In genomic region chr1:24303077-24303476, GRCm38 (mm10) we compare ENCODE assay signal across 14 mouse cellular contexts.
DNase-seq lines count a peak whose midpoint lies in the region; ATAC-seq and TF ChIP-seq lines count a peak whose summit lies in the region.
"Had no signal": no experiment of that assay in that cellular context is flagged by ENCODE, and none has a peak within 500 bp of the region (broad histone marks: within the 10 kb centered on the region; RNA-seq: fewer than 3 reads in every experiment).

No protein-coding gene starts in this region.

- DNase-seq in forebrain, embryonic 14.5 days (ENCODE audit: low spot score), result no peak
- no peak for DNase-seq in forebrain, embryonic 10.5 days (ENCODE audit: extremely low spot score, low spot score)
- no peak for DNase-seq in limb, embryonic 10.5 days (ENCODE audit: low spot score)
- DNase-seq in hindbrain, postnatal 0 days (ENCODE audit: low spot score), result no peak
- DNase-seq in right cerebral cortex, adult 2 months (ENCODE audit: low spot score in 2 of 2), result no peak
- DNase-seq: adrenal gland, adult 8-10 months had no signal

- no peaks in the 10 kb centered on the region for H3K9me3 ChIP-seq in forebrain, embryonic 14.5 days (replicated peaks; ENCODE audit: control insufficient read depth, low read length)
- H3K9me3 ChIP-seq in forebrain, embryonic 10.5 days, result no peaks in the 10 kb centered on the region
- H3K9me3 ChIP-seq in limb, embryonic 12.5 days, result no peaks in the 10 kb centered on the region
- H3K9me3 ChIP-seq in limb, embryonic 10.5 days (replicated peaks), result no peaks in the 10 kb centered on the region
- no peaks in the 10 kb centered on the region for H3K9me3 ChIP-seq in forebrain, embryonic 16.5 days (ENCODE audit: control insufficient read depth, low read length)
- no peaks in the 10 kb centered on the region for H3K9me3 ChIP-seq in hindbrain, postnatal 0 days (ENCODE audit: low read length)
- H3K9me3 ChIP-seq: heart, embryonic 15.5 days had no signal

- H3K4me3 ChIP-seq in forebrain, embryonic 14.5 days (ENCODE audit: low read depth, low read length), result no peak overlapping the region
- no peak overlapping the region for H3K4me3 ChIP-seq in forebrain, embryonic 10.5 days
- no peak overlapping the region for H3K4me3 ChIP-seq in limb, embryonic 12.5 days (replicated peaks)
- H3K4me3 ChIP-seq in limb, embryonic 10.5 days, result no peak overlapping the region
- no peak overlapping the region for H3K4me3 ChIP-seq in forebrain, embryonic 16.5 days (replicated peaks; ENCODE audit: low read length)
- H3K4me3 ChIP-seq in hindbrain, postnatal 0 days (ENCODE audit: low read length), result no peak overlapping the region
- H3K4me3 ChIP-seq: heart, embryonic 15.5 days; layer of hippocampus, adult 2 months; megakaryocyte, embryonic 14.5 days; myocyte had no signal

- no peak overlapping the region for H3K9ac ChIP-seq in forebrain, embryonic 14.5 days (ENCODE audit: low read length)
- no peak overlapping the region for H3K9ac ChIP-seq in limb, embryonic 12.5 days (replicated peaks)
- no peak overlapping the region for H3K9ac ChIP-seq in forebrain, embryonic 16.5 days (replicated peaks; ENCODE audit: low read depth, low read length)
- no peak overlapping the region for H3K9ac ChIP-seq in hindbrain, postnatal 0 days (replicated peaks; ENCODE audit: low read length)
- H3K9ac ChIP-seq: heart, embryonic 15.5 days; liver, postnatal 0 days had no signal

- H3K36me3 ChIP-seq in forebrain, embryonic 14.5 days (ENCODE audit: control insufficient read depth, insufficient read depth, low read length), result no peaks in the 10 kb centered on the region
- no peaks in the 10 kb centered on the region for H3K36me3 ChIP-seq in forebrain, embryonic 10.5 days (replicated peaks)
- H3K36me3 ChIP-seq in limb, embryonic 12.5 days, result no peaks in the 10 kb centered on the region
- no peaks in the 10 kb centered on the region for H3K36me3 ChIP-seq in limb, embryonic 10.5 days
- H3K36me3 ChIP-seq in forebrain, embryonic 16.5 days (ENCODE audit: control insufficient read depth, insufficient read depth), result no peaks in the 10 kb centered on the region
- no peaks in the 10 kb centered on the region for H3K36me3 ChIP-seq in hindbrain, postnatal 0 days (ENCODE audit: insufficient read depth, low read length)
- H3K36me3 ChIP-seq: heart, embryonic 15.5 days had no signal

- no peaks in the 10 kb centered on the region for H3K27me3 ChIP-seq in forebrain, embryonic 14.5 days (replicated peaks; ENCODE audit: control insufficient read depth, insufficient read depth, low read length)
- H3K27me3 ChIP-seq in forebrain, embryonic 10.5 days (ENCODE audit: poor library complexity, severe bottlenecking), result no peaks in the 10 kb centered on the region
- 0 out of 2 replicates have a peak, but pooled peaks cover 3% of the 10 kb centered on the region for H3K27me3 ChIP-seq in limb, embryonic 12.5 days
- H3K27me3 ChIP-seq in limb, embryonic 10.5 days (ENCODE audit: low read depth, poor library complexity, severe bottlenecking), result no peaks in the 10 kb centered on the region
- no peaks in the 10 kb centered on the region for H3K27me3 ChIP-seq in forebrain, embryonic 16.5 days (replicated peaks; ENCODE audit: control insufficient read depth, insufficient read depth, low read length)
- no peaks in the 10 kb centered on the region for H3K27me3 ChIP-seq in hindbrain, postnatal 0 days (ENCODE audit: insufficient read depth, low read length)
- H3K27me3 ChIP-seq: heart, embryonic 15.5 days; megakaryocyte, embryonic 14.5 days had no signal

- H3K4me1 ChIP-seq in forebrain, embryonic 14.5 days (ENCODE audit: control insufficient read depth, insufficient read depth, low read length), result no peaks in the 10 kb centered on the region
- 0 out of 2 replicates have a peak, but pooled peaks cover 3% of the 10 kb centered on the region for H3K4me1 ChIP-seq in forebrain, embryonic 10.5 days
- H3K4me1 ChIP-seq in limb, embryonic 12.5 days (replicated peaks), result no peaks in the 10 kb centered on the region
- no peaks in the 10 kb centered on the region for H3K4me1 ChIP-seq in limb, embryonic 10.5 days
- H3K4me1 ChIP-seq in forebrain, embryonic 16.5 days (replicated peaks; ENCODE audit: control insufficient read depth, insufficient read depth, low read length), result no peaks in the 10 kb centered on the region
- H3K4me1 ChIP-seq in hindbrain, postnatal 0 days (ENCODE audit: insufficient read depth, low read length), result no peaks in the 10 kb centered on the region
- H3K4me1 ChIP-seq: heart, embryonic 15.5 days; megakaryocyte, embryonic 14.5 days had no signal

- TF ChIP-seq CTCF in hindbrain, postnatal 0 days (IDR thresholded peaks at IDR 0.05; ENCODE audit: low read depth), result no peak

- 0 out of 2 replicates have a peak, but pooled peaks have one; percentile 13 for ATAC-seq in forebrain, embryonic 14.5 days
- ATAC-seq in limb, embryonic 12.5 days (ENCODE audit: insufficient number of reproducible peaks, insufficient read depth, low FRiP score, low TSS enrichment, low read depth), result peak; percentile 32; the same call in 1 of the 2 replicates
- peak; percentile 42 for ATAC-seq in forebrain, embryonic 16.5 days
- peak; percentile 25; the same call in 1 of the 2 replicates for ATAC-seq in hindbrain, postnatal 0 days
- ATAC-seq: CD4-positive, CD25-positive, alpha-beta regulatory T cell, adult 4 months; liver, postnatal 0 days had no signal

- no peak overlapping the region for H3K27ac ChIP-seq in forebrain, embryonic 14.5 days (ENCODE audit: low read depth, low read length)
- no peak overlapping the region for H3K27ac ChIP-seq in forebrain, embryonic 10.5 days
- no peak overlapping the region for H3K27ac ChIP-seq in limb, embryonic 12.5 days
- no peak overlapping the region for H3K27ac ChIP-seq in limb, embryonic 10.5 days
- no peak overlapping the region for H3K27ac ChIP-seq in forebrain, embryonic 16.5 days (ENCODE audit: low read length)
- no peak overlapping the region for H3K27ac ChIP-seq in hindbrain, postnatal 0 days
- H3K27ac ChIP-seq: heart, embryonic 15.5 days; layer of hippocampus, adult 2 months had no signal

- WGBS in forebrain, embryonic 14.5 days, result 89% methylated on average over 7 of the region's 7 CpGs
- 89% methylated on average over 7 of the region's 7 CpGs for WGBS in forebrain, embryonic 10.5 days
- WGBS in limb, embryonic 12.5 days, result 87% methylated on average over 7 of the region's 7 CpGs
- 91% methylated on average over 7 of the region's 7 CpGs for WGBS in limb, embryonic 10.5 days
- WGBS in forebrain, embryonic 16.5 days, result 83% methylated on average over 7 of the region's 7 CpGs
- 80% methylated on average over 7 of the region's 7 CpGs for WGBS in hindbrain, postnatal 0 days

- H3K4me2 ChIP-seq in forebrain, embryonic 14.5 days (ENCODE audit: low read length), result no peak overlapping the region
- no peak overlapping the region for H3K4me2 ChIP-seq in limb, embryonic 12.5 days
- no peak overlapping the region for H3K4me2 ChIP-seq in forebrain, embryonic 16.5 days (ENCODE audit: low read length)
- H3K4me2 ChIP-seq in hindbrain, postnatal 0 days (ENCODE audit: low read depth, low read length), result no peak overlapping the region
- H3K4me2 ChIP-seq: heart, embryonic 15.5 days had no signal
